Mouse (Mus musculus) midbrain, postnatal 0 days (tissue): ENCODE measurements around the gene Fgfbp3. TPM values are rescaled to one million over a fixed set of nuclear protein-coding genes. Genes with fewer than 3 reads are reported as not detected.

Source experiments
- ATAC-seq: fragments of 200-750 bp; cut with Nextera tagmentation; 2 replicates; pipeline ENCODE4 v1.8.0; 2017; ENCODE audit warnings: moderate number of reproducible peaks, mild to moderate bottlenecking, moderate TSS enrichment, moderate library complexity; ENCODE audit not compliant: low FRiP score
- DNase-seq: peaks from one replicate; pipeline ENCODE4 v3.0.0-alpha.2; 2015; ENCODE audit warnings: low spot score
- H3K27ac ChIP-seq: fragments of 300-500 bp; sonication (generic); 2 replicates; pipeline ENCODE4 v1.5.1; 2014; ENCODE audit warnings: low read depth, mild to moderate bottlenecking, low read length, mixed read lengths
- H3K27me3 ChIP-seq: fragments of 300-500 bp; sonication (generic); 2 replicates; pipeline ENCODE4 v1.6.1; 2014; ENCODE audit warnings: low read length, control low read depth, mixed read lengths; ENCODE audit not compliant: insufficient read depth
- H3K36me3 ChIP-seq: fragments of 300-500 bp; sonication (generic); 2 replicates; pipeline ENCODE4 v1.6.1; 2014; ENCODE audit warnings: low read length, control low read depth, mixed read lengths; ENCODE audit not compliant: insufficient read depth
- H3K4me1 ChIP-seq: fragments of 300-500 bp; sonication (generic); 2 replicates; pipeline ENCODE4 v1.6.1; 2014; ENCODE audit warnings: mild to moderate bottlenecking, control low read depth, antibody characterized with exemption, low read length, mixed read lengths; ENCODE audit not compliant: insufficient read depth
- H3K4me2 ChIP-seq: fragments of 300-500 bp; sonication (generic); 2 replicates; pipeline ENCODE4 v1.6.1; 2014; ENCODE audit warnings: low read depth, mild to moderate bottlenecking, low read length, mixed read lengths; ENCODE audit not compliant: poor library complexity, severe bottlenecking
- H3K4me3 ChIP-seq: fragments of 300-500 bp; sonication (generic); 2 replicates; pipeline ENCODE4 v1.5.1; 2014; ENCODE audit warnings: low read depth, mild to moderate bottlenecking, low read length, moderate library complexity
- H3K9ac ChIP-seq: fragments of 300-500 bp; sonication (generic); replicated peaks from 2 replicates; pipeline ENCODE4 v1.6.1; 2014; ENCODE audit warnings: mild to moderate bottlenecking, low read length, moderate library complexity, mixed read lengths; ENCODE audit not compliant: poor library complexity, severe bottlenecking
- H3K9me3 ChIP-seq: fragments of 300-500 bp; sonication (generic); 2 replicates; pipeline ENCODE4 v1.6.1; 2016; ENCODE audit warnings: low read length, control low read depth
- CTCF ChIP-seq: IDR thresholded peaks from 2 replicates; pipeline ENCODE4 v1.5.1; 2016; ENCODE audit warnings: antibody characterized with exemption, mild to moderate bottlenecking
- WGBS: fragments of 180-500 bp; shearing (Covaris S2); extraction: QIAGEN DNeasy Blood & Tissue Kit; methylation state at CpG from one replicate; pipeline ENCODE4 v1.1.7; 2014; 5-methylcytosine and 5-hydroxymethylcytosine counted together
- polyA plus RNA-seq: library from polyadenylated mRNA; unstranded; fragments of >200 nt; fragmentation: Nextera tagmentation; extraction: Ambion mirVana; gene quantifications from 2 replicates; pipeline ENCODE4 v1.2.1, GENCODE M21; 2015
- total RNA-seq: library from RNA; depleted of rRNA; stranded (reverse); fragments of >200 nt; gene quantifications from 2 replicates; pipeline ENCODE4 v1.2.3, GENCODE M21; 2014

The Fgfbp3 gene
- total and polyA plus RNA-seq, 2 experiments from 2014 or later: 30.4 to 30.5 TPM

DNA sequence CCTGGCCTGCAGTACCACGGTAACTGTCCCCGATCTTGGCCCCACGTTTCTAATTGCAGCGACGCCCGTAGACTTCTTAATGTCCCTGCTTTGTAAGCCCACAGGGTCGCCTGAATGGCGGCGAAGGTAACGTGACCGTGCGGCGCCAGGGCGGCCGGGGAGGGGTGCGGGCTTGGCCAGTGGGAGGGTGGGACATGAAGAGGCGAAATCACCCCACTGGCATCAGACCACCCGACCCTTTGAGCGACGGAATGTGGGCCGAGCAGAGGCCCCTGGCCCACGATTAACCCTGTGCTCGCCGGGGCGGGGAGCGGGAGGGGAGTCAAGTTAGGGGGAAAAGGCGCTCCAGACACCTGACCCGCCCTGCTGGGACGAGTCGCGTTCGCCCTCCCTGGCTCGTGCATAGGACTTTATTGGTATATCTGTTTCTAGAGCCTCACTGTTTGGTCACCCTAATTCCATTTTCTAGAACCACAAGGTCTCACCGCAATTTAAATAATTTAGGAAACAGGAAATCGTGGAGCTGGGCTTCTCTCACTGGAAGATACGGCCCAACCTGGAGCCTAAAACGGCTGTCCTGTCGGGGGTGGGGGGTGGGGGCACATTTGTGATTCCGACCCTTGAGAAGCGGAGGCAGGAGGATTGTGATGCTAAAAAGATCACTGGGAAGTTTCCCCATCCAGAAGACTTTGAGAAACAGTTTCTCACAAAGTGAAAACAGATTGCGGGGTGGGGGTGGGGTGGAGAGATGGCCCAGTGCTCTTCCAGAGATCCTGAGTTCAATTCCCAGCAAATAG, 15.0 kb downstream of the Fgfbp3 start:
- H3K9me3 ChIP-seq: no peaks in the 10 kb centered on the region
- H3K36me3 ChIP-seq: no peaks in the 10 kb centered on the region
- H3K27me3 ChIP-seq: no peaks in the 10 kb centered on the region
- DNase-seq (peak; percentile 83), ATAC-seq (peak; percentile 93)
- peak overlapping the region; percentile 72 for H3K27ac ChIP-seq
- peak overlapping the region; percentile 74 for H3K9ac ChIP-seq
- 2% methylated on average over 41 of the region's 41 CpGs for WGBS
- peak overlapping the region; percentile 77 for H3K4me2 ChIP-seq
- H3K4me1 ChIP-seq: 0 out of 2 replicates have a peak, but pooled peaks cover 3% of the 10 kb centered on the region
- peak overlapping the region; percentile 50 for H3K4me3 ChIP-seq
- no peak for TF ChIP-seq CTCF

DNA sequence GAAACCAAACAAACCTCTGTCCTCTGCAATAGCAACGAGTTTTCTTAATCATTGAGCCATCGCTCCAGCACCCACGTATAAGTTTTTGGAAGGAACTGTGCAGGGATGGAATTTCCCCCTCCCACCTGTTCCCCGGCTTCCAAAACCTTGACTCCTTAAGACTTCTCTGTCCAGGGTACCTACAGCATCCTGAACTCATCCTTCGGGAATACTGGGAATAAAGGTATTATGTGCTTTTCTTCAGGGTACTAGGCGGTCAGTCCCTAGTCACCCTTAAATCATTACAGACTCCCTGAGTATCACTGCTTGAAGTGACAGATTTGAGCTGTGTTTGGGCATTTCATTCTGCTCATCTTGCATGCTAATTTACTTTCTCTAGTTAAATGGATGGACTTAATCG, 16.0 kb downstream of the Fgfbp3 start:
- no peaks in the 10 kb centered on the region for H3K9me3 ChIP-seq
- H3K36me3 ChIP-seq: no peaks in the 10 kb centered on the region
- WGBS: 27% methylated on average over 7 of the region's 7 CpGs
- 0 out of 2 replicates have a peak, but pooled peaks cover 3% of the 10 kb centered on the region for H3K4me1 ChIP-seq
- TF ChIP-seq CTCF: no peak
- peak overlapping the region; percentile 50 for H3K4me3 ChIP-seq
- H3K9ac ChIP-seq: peak overlapping the region; percentile 74; the same call in 1 of the 2 replicates
- DNase-seq (no peak), ATAC-seq (no peak)
- no peaks in the 10 kb centered on the region for H3K27me3 ChIP-seq
- peak overlapping the region; percentile 72 for H3K27ac ChIP-seq
- peak overlapping the region; percentile 77 for H3K4me2 ChIP-seq

DNA sequence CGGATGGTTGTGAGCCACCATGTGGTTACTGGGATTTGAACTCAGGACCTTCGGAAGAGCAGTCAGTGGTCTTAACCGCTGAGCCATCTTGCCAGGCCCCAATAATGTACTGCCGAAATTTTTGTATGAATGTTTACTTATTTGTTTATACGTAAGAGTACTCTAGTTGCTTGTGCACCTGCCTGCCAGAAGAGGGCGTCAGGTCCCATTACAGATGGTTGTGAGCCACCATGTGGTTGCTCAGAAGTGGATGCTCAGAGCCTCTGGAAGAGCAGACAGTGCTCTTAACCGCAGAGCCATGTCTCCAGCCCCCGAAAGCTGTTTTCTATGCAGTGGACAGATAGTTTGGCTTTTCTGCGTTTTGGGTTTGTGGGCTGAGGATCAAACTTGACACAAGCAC, 21.6 kb downstream of the Fgfbp3 start:
- DNase-seq: peak; percentile 64
- peaks cover 6% of the 10 kb centered on the region; the same call in 1 of the 2 replicates for H3K4me1 ChIP-seq
- no peak overlapping the region for H3K4me3 ChIP-seq
- no peak overlapping the region for H3K9ac ChIP-seq
- H3K27ac ChIP-seq: no peak overlapping the region
- no peaks in the 10 kb centered on the region for H3K9me3 ChIP-seq
- no peaks in the 10 kb centered on the region for H3K27me3 ChIP-seq
- H3K36me3 ChIP-seq: peaks cover 12% of the 10 kb centered on the region
- TF ChIP-seq CTCF: peak; percentile 82
- H3K4me2 ChIP-seq: no peak overlapping the region
- ATAC-seq: peak; percentile 55; the same call in 1 of the 2 replicates
- 44% methylated on average over 9 of the region's 9 CpGs for WGBS

DNA sequence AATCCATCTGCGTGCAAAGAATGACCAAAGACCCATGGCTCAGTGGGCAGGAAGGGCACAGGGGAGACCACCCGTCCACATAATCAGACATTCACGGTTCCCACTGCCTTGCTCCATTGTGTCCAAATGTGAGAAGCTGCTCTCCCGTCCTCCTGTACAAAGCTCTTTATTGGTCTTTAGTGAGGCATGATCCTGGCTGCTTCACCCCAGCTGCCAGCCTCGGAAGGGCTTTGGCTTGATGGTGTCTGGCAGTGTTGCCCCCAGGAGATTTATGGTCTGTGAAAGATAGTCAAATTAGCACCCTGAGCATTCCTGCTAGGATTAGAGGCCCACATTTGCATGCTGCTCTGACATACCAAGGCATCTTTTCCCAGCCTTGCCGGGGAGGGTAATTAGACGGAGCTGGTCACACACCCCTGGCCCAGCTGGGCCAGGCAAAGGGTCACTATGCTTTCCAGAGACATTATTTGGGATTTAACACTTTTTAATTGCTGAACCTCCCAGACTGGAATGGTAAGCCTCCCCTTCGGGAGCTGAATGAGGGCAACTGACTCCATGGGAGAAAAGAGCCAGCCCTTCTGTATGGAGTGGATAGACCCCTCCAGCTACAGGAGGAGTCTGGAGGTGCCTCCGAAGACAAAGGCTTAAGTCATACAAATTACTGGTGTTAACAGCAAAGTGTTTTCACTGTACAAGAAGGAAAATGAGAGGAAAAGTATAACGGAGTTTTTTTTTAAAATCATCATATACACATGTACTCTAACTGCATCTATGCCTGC, 22.4 kb downstream of the Fgfbp3 start:
- Histone ChIP-seq H3K4me3 (no peak overlapping the region), H3K9ac (0 out of 2 replicates have a peak overlapping the region, but pooled peaks have one; percentile 19), H3K36me3 (peaks cover 13% of the 10 kb centered on the region), H3K9me3 (no peaks in the 10 kb centered on the region), H3K4me2 (no peak overlapping the region), H3K27ac (peak overlapping the region; percentile 65), H3K27me3 (no peaks in the 10 kb centered on the region), H3K4me1 (peaks cover 6% of the 10 kb centered on the region; the same call in 1 of the 2 replicates)
- DNase-seq (peak; percentile 76), ATAC-seq (peak; percentile 72)
- 9% methylated on average over 10 of the region's 10 CpGs for WGBS
- no peak for TF ChIP-seq CTCF

DNA sequence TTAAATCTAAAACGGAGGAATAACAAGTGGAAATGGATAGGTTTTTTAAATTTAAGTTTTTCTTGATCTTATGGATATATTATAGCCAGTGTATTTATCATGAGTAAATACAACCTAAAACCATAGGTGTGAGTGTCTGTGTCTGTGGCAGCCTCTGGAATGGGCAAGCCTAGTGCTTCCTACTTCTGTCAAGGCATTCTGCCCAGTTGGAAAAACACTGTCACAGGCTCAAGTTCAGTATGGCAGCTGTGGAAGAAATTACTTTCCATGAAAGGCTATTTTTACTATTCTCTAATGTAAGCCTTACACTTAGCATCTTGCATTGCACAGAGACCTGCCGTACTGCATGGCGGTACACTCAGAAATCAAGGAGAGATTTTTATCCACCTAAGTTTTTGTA, 27.7 kb downstream of the Fgfbp3 start:
- no peaks in the 10 kb centered on the region for H3K27me3 ChIP-seq
- no peaks in the 10 kb centered on the region for H3K9me3 ChIP-seq
- TF ChIP-seq CTCF: no peak
- no peak overlapping the region for H3K4me3 ChIP-seq
- peaks cover 38% of the 10 kb centered on the region for H3K36me3 ChIP-seq
- no peak overlapping the region for H3K27ac ChIP-seq
- no peak overlapping the region for H3K4me2 ChIP-seq
- DNase-seq (no peak), ATAC-seq (no peak)
- no peak overlapping the region for H3K9ac ChIP-seq
- WGBS: 96% methylated on average over 3 of the region's 3 CpGs
- peaks cover 1% of the 10 kb centered on the region; the same call in 1 of the 2 replicates for H3K4me1 ChIP-seq
